Mouse (Mus musculus) embryonic facial prominence, embryonic 13.5 days (tissue): ENCODE measurements at regions not wholly inside any gene's neighbourhood (a gene's known extent, or its start where the extent isn't known, plus 50 kb on each side); places are given as distances from the start of the nearest gene placed in this dataset.
A peak's percentile ranks its signal among the peaks of the same experiment; 100 is the strongest.

ENCODE experiments used
- ATAC-seq: fragments of 200-750 bp; cut with Nextera tagmentation; 2 replicates; pipeline ENCODE4 v1.8.0; 2017; ENCODE audit warnings: low read depth; ENCODE audit not compliant: insufficient number of reproducible peaks, insufficient read depth, low FRiP score, low TSS enrichment
- H3K27ac ChIP-seq: fragments of 300-500 bp; sonication (generic); 2 replicates; pipeline ENCODE4 v1.5.1; 2015; ENCODE audit warnings: moderate library complexity, mild to moderate bottlenecking, inconsistent platforms
- H3K27me3 ChIP-seq: fragments of 300-500 bp; sonication (generic); 2 replicates; pipeline ENCODE4 v1.6.1; 2015; ENCODE audit warnings: mild to moderate bottlenecking, inconsistent platforms
- H3K36me3 ChIP-seq: fragments of 300-500 bp; sonication (generic); 2 replicates; pipeline ENCODE4 v1.6.1; 2015; ENCODE audit warnings: mild to moderate bottlenecking, inconsistent platforms
- H3K4me1 ChIP-seq: fragments of 300-500 bp; sonication (generic); 2 replicates; pipeline ENCODE4 v1.6.1; 2015; ENCODE audit warnings: inconsistent platforms
- H3K4me2 ChIP-seq: fragments of 300-500 bp; sonication (generic); 2 replicates; pipeline ENCODE4 v1.6.1; 2015; ENCODE audit warnings: moderate library complexity, mild to moderate bottlenecking, inconsistent platforms
- H3K4me3 ChIP-seq: fragments of 300-500 bp; sonication (generic); 2 replicates; pipeline ENCODE4 v1.5.1; 2015; ENCODE audit warnings: mild to moderate bottlenecking, inconsistent platforms
- H3K9ac ChIP-seq: fragments of 300-500 bp; sonication (generic); 2 replicates; pipeline ENCODE4 v1.6.1; 2015; ENCODE audit warnings: mild to moderate bottlenecking, inconsistent platforms
- H3K9me3 ChIP-seq: fragments of 300-500 bp; sonication (generic); 2 replicates; pipeline ENCODE4 v1.6.1; 2016; ENCODE audit warnings: inconsistent platforms
- WGBS: fragments of 180-500 bp; shearing (Covaris S2); methylation state at CpG from one replicate; pipeline ENCODE4 v1.1.7; 2015; ENCODE audit warnings: mixed read lengths; 5-methylcytosine and 5-hydroxymethylcytosine counted together

DNA sequence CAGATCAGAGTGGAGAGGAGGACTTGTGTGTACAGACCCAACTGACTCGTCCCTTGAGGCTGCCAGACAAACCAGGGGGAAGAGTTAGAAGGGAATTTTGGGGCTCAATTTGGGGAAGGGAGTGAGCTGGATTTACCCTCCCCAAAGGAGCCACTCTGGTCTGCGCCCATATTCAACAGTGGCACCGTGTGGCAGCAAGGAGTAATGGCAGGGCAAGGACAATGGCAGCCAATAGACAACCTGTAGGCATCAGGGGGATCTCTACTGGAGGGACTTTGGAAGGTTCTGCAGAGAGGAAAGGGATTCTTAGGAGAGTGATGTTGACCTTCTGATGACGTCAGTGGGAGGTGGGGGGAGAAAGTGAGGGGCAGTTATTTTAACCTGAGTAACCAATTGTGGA, 1590.7 kb upstream of the Gulo start:
- Histone ChIP-seq H3K27ac (no peak overlapping the region), H3K27me3 (peaks cover 27% of the 10 kb centered on the region), H3K4me3 (no peak overlapping the region), H3K36me3 (no peaks in the 10 kb centered on the region), H3K9ac (no peak overlapping the region), H3K4me2 (no peak overlapping the region), H3K9me3 (no peaks in the 10 kb centered on the region), H3K4me1 (no peaks in the 10 kb centered on the region)
- 24% methylated on average over 4 of the region's 4 CpGs for WGBS
- no peak for ATAC-seq

DNA sequence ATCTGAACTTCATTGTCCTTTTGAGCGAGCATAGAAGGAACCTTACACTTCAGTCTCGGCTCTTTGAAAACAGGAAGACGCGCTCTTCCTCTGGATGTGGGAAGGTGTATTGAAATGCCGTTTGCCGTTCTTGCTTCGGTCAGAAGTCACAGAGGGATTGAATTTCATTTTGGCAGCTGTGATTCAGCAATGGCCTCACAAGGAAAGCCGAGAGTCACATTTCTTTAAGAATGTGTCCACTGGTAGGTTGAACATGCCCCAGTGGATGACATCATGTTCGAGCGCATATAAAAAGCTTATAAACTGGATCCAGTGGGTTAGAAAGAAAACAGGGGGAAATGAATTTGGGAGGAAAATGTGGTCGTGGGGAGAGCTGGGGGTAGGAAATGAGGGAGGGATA, 1579.6 kb upstream of the Gulo start:
- no peaks in the 10 kb centered on the region for H3K27me3 ChIP-seq
- no peaks in the 10 kb centered on the region for H3K4me1 ChIP-seq
- no peak for ATAC-seq
- H3K36me3 ChIP-seq: no peaks in the 10 kb centered on the region
- no peak overlapping the region for H3K27ac ChIP-seq
- 46% methylated on average over 11 of the region's 11 CpGs for WGBS
- no peak overlapping the region for H3K4me3 ChIP-seq
- no peak overlapping the region for H3K4me2 ChIP-seq
- H3K9me3 ChIP-seq: no peaks in the 10 kb centered on the region
- no peak overlapping the region for H3K9ac ChIP-seq

DNA sequence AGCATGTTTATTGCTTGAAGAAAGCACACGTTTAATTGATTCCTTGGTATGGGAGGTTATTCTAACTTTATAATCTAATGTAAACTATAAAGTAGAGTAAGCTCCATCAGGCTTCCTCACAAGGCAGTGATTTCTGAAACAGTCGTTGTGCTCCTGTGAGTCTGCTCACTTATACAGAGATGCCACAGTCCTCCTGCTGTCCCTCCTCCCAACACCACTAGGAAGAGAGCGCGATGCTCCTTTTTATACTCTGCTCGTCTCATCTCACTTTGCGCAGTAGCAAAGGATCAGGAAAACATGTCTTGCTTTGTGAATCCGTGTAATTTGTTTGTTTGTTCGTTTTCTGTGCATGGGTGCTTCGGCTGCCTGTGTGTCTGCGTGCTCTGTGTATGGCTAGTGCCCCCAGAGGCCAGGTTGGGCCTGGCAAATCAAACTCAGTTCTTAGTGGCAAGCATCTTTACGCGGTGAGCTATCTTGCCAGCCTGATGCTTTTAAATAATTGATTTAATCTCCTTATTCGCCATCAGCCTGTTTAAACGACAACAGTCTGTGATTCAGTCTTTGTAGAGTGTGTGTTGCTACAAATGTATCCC, 1575.5 kb upstream of the Gulo start:
- Histone ChIP-seq H3K4me3 (no peak overlapping the region), H3K36me3 (no peaks in the 10 kb centered on the region), H3K27ac (no peak overlapping the region), H3K27me3 (no peaks in the 10 kb centered on the region), H3K4me2 (no peak overlapping the region), H3K9ac (no peak overlapping the region), H3K9me3 (no peaks in the 10 kb centered on the region), H3K4me1 (peaks cover 14% of the 10 kb centered on the region)
- 59% methylated on average over 14 of the region's 14 CpGs for WGBS
- ATAC-seq: no peak

DNA sequence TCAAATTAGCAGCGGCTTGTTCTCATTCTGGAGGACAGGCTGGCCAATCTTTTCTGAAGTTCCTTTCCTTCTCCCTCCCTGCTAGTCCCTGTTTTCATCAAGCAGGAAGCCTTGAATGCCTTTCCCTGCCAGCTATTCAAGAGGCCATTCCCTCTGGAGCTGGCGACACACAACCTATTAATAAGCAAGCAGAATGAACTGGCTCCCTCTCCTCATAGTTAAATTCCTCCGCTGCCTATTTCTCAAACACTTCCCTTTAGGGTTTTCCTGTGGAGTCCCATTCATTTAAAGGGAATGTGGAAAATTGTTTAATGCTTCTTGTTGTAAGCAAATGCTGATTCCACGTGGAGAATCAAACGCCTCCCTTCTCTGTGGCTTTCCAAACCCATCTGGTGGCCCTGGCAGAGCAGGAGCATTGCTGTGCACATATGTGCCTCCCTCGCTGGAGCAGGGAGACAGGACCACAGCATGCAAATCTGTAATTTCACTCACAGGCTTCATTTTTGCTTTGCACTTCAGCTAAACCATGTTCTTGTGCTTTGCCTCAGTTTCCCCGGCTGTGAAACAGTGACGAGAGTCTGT, 1573.3 kb upstream of the Gulo start:
- Histone ChIP-seq H3K27me3 (no peaks in the 10 kb centered on the region), H3K4me3 (no peak overlapping the region), H3K9ac (no peak overlapping the region), H3K4me2 (no peak overlapping the region), H3K36me3 (no peaks in the 10 kb centered on the region), H3K4me1 (peaks cover 14% of the 10 kb centered on the region), H3K27ac (peak overlapping the region; percentile 60), H3K9me3 (no peaks in the 10 kb centered on the region)
- ATAC-seq: no peak
- WGBS: 47% methylated on average over 8 of the region's 8 CpGs

DNA sequence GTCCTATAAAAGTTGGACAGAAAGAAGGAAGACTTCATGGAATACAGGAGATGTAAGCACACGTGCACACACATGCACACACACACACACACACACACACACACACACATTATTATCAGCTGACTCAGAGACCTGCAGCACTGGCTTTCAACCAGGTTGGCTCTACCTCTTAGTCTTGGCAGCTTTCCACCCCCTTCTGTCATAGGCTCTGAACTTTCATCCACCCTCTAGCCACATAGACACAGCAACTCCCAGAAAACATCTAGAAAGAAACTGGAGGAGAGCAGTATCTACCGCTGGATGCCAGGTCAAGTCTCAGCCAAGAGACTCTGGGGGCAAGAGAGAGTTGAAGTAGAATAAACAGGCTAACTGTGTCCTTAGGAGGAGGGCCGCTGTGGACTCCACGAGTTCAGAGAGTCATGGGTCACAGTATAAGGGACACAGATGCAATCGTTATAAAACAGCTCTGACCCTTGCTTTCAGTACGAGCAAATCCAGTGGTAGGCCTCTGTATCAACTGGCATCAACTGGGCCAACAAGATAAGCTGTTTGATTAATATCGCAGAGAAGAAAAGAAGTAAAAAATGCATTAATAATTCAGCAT, 1565.4 kb upstream of the Gulo start:
- H3K9ac ChIP-seq: no peak overlapping the region
- no peak overlapping the region for H3K4me3 ChIP-seq
- WGBS: 68% methylated on average over 7 of the region's 7 CpGs
- no peaks in the 10 kb centered on the region for H3K36me3 ChIP-seq
- H3K4me1 ChIP-seq: peaks cover 23% of the 10 kb centered on the region
- no peaks in the 10 kb centered on the region for H3K9me3 ChIP-seq
- no peak overlapping the region for H3K27ac ChIP-seq
- no peak overlapping the region for H3K4me2 ChIP-seq
- peaks cover 11% of the 10 kb centered on the region; the same call in 1 of the 2 replicates for H3K27me3 ChIP-seq
- ATAC-seq: no peak

DNA sequence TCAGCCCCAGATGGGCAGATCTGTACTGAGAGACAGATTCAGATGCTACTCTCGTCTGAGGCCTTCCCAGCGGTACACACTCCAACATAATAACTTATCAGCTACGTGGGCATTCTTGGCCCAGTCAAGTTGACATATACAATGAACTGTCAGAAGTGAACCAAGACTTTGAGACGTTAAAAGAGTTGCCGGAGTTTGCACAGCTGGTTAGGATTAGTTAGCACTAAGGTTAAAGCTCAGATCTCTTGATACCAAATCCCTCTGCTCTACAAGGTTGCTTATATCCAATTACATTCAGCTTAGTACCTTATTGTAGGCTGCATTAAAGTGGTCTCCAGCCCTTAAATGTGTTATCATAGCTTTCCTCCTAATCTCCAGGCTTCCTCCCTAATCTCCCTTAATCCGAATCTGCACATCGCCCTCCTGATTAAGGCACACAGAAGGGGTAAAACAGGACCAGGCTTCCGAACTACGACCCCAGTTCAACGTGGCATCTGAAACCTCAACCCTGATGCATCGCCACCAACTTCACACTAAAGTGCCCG, 1564.5 kb upstream of the Gulo start:
- peaks cover 17% of the 10 kb centered on the region for H3K27me3 ChIP-seq
- H3K27ac ChIP-seq: no peak overlapping the region
- peaks cover 32% of the 10 kb centered on the region for H3K4me1 ChIP-seq
- H3K4me3 ChIP-seq: no peak overlapping the region
- no peak overlapping the region for H3K9ac ChIP-seq
- WGBS: 28% methylated on average over 12 of the region's 12 CpGs
- ATAC-seq: no peak
- H3K4me2 ChIP-seq: no peak overlapping the region
- no peaks in the 10 kb centered on the region for H3K9me3 ChIP-seq
- no peaks in the 10 kb centered on the region for H3K36me3 ChIP-seq

DNA sequence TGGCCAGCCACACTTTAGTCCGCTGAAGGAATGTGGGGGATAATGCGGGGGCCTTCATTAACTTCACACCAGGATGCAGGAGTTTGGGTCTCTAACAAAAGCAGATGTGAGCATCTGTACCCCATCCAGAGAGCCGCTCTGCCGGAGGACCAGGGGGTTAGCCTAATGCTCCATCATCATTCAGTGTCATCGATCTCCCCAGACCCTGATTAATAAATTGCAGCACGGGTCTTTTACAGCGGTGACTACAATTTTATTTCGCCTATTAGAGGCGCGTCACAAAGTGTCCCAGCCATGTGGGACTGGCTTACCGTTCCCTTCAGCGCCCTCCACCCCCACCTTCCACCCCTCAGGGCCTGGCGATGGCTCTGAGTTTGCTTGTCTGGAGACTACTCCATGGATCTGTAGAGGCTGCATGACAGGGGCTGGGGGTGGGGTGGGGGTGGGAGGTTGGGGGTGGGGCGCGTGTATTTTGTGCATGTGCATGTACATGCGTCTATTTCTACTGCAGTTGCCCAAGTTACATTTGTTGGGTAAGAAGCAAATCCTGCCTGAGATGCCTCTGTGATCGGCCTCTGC, 1560.8 kb upstream of the Gulo start:
- 21% methylated on average over 17 of the region's 17 CpGs for WGBS
- H3K27ac ChIP-seq: no peak overlapping the region
- H3K9me3 ChIP-seq: no peaks in the 10 kb centered on the region
- no peaks in the 10 kb centered on the region for H3K36me3 ChIP-seq
- peaks cover 35% of the 10 kb centered on the region for H3K4me1 ChIP-seq
- H3K27me3 ChIP-seq: peaks cover 27% of the 10 kb centered on the region
- no peak overlapping the region for H3K4me3 ChIP-seq
- ATAC-seq: 0 out of 2 replicates have a peak, but pooled peaks have one; percentile 43
- no peak overlapping the region for H3K9ac ChIP-seq
- H3K4me2 ChIP-seq: peak overlapping the region; percentile 35

DNA sequence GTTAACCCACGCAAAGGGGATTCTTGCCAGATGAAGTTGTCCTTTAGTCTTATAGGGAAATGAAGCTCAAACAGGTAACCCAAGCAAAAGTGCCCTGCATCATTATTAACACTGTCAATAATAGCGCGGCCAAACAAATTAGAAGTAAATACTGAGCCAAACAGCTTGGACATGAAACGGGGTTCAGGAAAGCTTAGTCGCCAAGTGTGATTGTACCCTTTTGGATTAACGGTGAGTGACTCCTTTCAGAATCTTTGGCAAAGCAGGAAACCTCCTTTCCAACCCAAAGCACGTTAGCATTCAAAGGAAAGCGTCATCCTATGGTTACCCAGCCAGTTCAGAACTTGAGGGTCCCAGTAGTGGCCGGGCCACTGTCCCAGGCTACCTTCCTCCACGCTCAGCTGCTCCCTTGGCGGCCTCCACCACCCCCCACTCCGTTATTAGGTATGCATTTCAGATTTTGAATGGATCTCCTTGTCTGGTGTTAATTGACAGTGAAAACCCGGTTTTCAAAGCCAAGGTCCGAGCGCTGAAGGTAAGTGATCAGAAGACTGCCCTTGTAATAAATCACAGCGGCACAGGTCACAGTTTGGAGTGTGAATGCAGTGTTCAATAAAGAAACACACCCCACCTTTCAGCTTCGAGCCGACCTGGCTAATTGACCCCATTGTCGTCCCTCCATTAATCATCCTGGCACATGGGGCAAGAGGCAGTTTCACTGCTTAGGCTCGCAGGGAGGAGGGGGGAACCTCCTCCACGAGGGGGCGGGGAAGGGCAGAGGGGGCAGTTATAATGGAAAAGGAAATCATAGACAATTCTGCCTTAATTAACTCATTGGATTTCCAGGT, 1560.1 kb upstream of the Gulo start:
- ATAC-seq: no peak
- H3K4me1 ChIP-seq: peaks cover 35% of the 10 kb centered on the region
- no peaks in the 10 kb centered on the region for H3K36me3 ChIP-seq
- peak overlapping the region; percentile 35 for H3K4me2 ChIP-seq
- H3K9ac ChIP-seq: no peak overlapping the region
- WGBS: 29% methylated on average over 22 of the region's 22 CpGs
- H3K27ac ChIP-seq: no peak overlapping the region
- H3K9me3 ChIP-seq: no peaks in the 10 kb centered on the region
- no peak overlapping the region for H3K4me3 ChIP-seq
- peaks cover 27% of the 10 kb centered on the region for H3K27me3 ChIP-seq

DNA sequence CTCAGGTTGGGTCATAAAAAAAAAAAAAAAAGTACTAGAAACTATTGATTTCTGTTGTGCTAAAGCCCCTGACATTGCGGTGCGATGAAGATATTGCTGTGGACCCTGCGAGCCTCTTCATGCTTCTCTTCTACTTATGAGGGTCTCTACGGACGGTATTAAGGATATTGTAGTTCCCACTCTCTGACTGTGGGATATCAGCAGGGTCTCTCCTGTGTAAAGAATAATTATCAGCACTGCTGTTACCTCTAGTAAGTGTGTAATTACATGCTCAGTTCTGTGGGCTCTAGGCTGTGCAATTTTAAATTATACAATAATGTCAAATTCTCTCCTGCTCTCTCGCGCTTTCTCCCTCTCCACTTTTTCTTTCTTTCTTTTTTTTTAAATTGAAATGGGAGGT, 1545.9 kb upstream of the Gulo start:
- Histone ChIP-seq H3K9ac (no peak overlapping the region), H3K27me3 (0 out of 2 replicates have a peak, but pooled peaks cover 3% of the 10 kb centered on the region), H3K4me2 (no peak overlapping the region), H3K27ac (no peak overlapping the region), H3K4me3 (no peak overlapping the region), H3K9me3 (no peaks in the 10 kb centered on the region), H3K4me1 (peaks cover 3% of the 10 kb centered on the region; the same call in 1 of the 2 replicates), H3K36me3 (no peaks in the 10 kb centered on the region)
- WGBS: 91% methylated on average over 7 of the region's 7 CpGs
- ATAC-seq: no peak

DNA sequence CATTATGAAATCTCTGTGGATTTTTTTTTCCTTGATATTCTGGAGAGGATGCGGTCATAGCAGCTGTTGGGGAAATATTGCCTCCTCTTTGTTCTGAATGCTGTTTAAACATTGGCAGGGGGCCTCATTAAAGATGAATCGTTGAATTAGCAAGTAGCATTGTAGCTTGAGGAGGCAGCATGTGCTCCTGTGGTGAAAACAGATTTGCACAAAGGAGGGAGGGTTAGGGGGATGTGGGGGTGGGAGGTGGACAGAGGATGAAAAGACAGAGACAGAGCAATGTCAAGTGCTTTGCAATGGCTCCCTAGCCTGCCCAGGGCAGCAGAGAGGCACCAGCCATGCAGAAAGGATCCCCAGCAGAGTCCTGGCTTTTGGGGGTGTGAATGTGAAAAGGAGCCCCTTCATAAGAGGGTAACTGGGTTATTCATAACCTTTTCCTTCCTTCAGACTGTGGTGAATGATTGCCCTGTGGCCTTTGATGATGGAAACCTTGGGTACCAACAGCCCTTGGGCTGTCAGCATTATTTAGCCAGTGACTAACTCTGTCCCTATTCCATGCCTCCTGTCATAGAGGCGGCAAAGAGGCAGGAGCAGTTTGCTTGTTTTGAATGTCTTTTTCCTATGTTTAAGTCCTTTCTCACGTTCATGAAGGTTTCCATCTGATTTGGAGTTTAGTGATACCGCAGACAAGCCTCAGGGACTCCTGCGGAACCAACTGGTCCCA, 1541.6 kb upstream of the Gulo start:
- Histone ChIP-seq H3K9me3 (peaks cover 6% of the 10 kb centered on the region), H3K9ac (no peak overlapping the region), H3K4me3 (no peak overlapping the region), H3K4me2 (no peak overlapping the region), H3K27me3 (0 out of 2 replicates have a peak, but pooled peaks cover 3% of the 10 kb centered on the region), H3K4me1 (no peaks in the 10 kb centered on the region; the same call in 1 of the 2 replicates), H3K27ac (no peak overlapping the region), H3K36me3 (no peaks in the 10 kb centered on the region)
- 76% methylated on average over 6 of the region's 6 CpGs for WGBS
- ATAC-seq: no peak

DNA sequence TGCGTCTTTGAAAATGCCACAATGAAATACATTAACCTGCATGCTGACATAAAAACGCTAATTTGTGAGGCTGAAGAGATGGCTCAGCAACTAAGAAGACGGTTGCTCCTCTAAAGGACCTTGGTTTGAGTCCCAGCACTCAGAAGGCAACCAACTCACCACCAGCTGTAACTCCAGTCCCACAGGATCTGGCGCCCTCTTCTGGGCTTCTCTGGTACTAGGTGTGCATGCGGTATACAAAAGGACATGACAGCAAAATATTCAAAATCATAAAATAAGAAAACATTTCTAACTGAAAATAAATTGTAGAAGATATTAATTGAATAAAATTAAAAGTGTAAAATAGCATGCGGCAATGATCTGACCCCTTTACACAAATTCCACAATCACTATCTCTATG, 1539.7 kb upstream of the Gulo start:
- 89% methylated on average over 6 of the region's 6 CpGs for WGBS
- peaks cover 11% of the 10 kb centered on the region for H3K9me3 ChIP-seq
- no peak for ATAC-seq
- no peak overlapping the region for H3K4me2 ChIP-seq
- H3K27me3 ChIP-seq: 0 out of 2 replicates have a peak, but pooled peaks cover 3% of the 10 kb centered on the region
- H3K27ac ChIP-seq: no peak overlapping the region
- H3K9ac ChIP-seq: no peak overlapping the region
- no peaks in the 10 kb centered on the region; the same call in 1 of the 2 replicates for H3K4me1 ChIP-seq
- H3K36me3 ChIP-seq: no peaks in the 10 kb centered on the region
- H3K4me3 ChIP-seq: no peak overlapping the region
